Mouse (Mus musculus) intestine, embryonic 14.5 days (tissue): ENCODE data around the gene Diras1. TPM values are rescaled to one million over a fixed set of nuclear protein-coding genes. Genes with fewer than 3 reads are reported as not detected.

Experiments
- ATAC-seq: fragments of 200-750 bp; cut with Nextera tagmentation; replicated peaks from 2 replicates; pipeline ENCODE4 v1.8.0; 2017; ENCODE audit warnings: low read depth, moderate number of reproducible peaks, moderate TSS enrichment, moderate library complexity; ENCODE audit not compliant: low FRiP score, low TSS enrichment
- DNase-seq: peaks from one replicate; pipeline ENCODE4 v3.0.0-alpha.2; 2018; ENCODE audit warnings: low spot score
- H3K27ac ChIP-seq: fragments of 300-500 bp; sonication (generic); 2 replicates; pipeline ENCODE4 v1.5.1; 2014; ENCODE audit warnings: low read depth, mild to moderate bottlenecking, control low read depth
- H3K27me3 ChIP-seq: fragments of 300-500 bp; sonication (generic); replicated peaks from 2 replicates; pipeline ENCODE4 v1.6.1; 2014; ENCODE audit warnings: low read length, control low read depth; ENCODE audit not compliant: control insufficient read depth, insufficient read depth
- H3K36me3 ChIP-seq: fragments of 300-500 bp; sonication (generic); 2 replicates; pipeline ENCODE4 v1.6.1; 2014; ENCODE audit warnings: low read length, control low read depth; ENCODE audit not compliant: control insufficient read depth, insufficient read depth
- H3K4me1 ChIP-seq: fragments of 300-500 bp; sonication (generic); replicated peaks from 2 replicates; pipeline ENCODE4 v1.6.1; 2014; ENCODE audit warnings: low read length, control low read depth, mixed read lengths; ENCODE audit not compliant: control insufficient read depth, insufficient read depth
- H3K4me2 ChIP-seq: fragments of 300-500 bp; sonication (generic); 2 replicates; pipeline ENCODE4 v1.6.1; 2014; ENCODE audit warnings: low read length
- H3K4me3 ChIP-seq: fragments of 300-500 bp; sonication (generic); 2 replicates; pipeline ENCODE4 v1.5.1; 2014; ENCODE audit warnings: low read depth, low read length, control low read depth, mixed read lengths
- H3K9ac ChIP-seq: fragments of 300-500 bp; sonication (generic); 2 replicates; pipeline ENCODE4 v1.6.1; 2014; ENCODE audit warnings: mild to moderate bottlenecking, low read length
- H3K9me3 ChIP-seq: fragments of 300-500 bp; sonication (generic); 2 replicates; pipeline ENCODE4 v1.6.1; 2016; ENCODE audit warnings: low read length, control low read depth; ENCODE audit not compliant: control insufficient read depth
- WGBS: fragments of 180-500 bp; shearing (Covaris S2); extraction: QIAGEN DNeasy Blood & Tissue Kit; methylation state at CpG from one replicate; pipeline ENCODE4 v1.1.7; 2014; 5-methylcytosine and 5-hydroxymethylcytosine counted together
- polyA plus RNA-seq: library from polyadenylated mRNA; unstranded; fragments of >200 nt; fragmentation: Nextera tagmentation; extraction: Ambion mirVana; gene quantifications from 2 replicates; pipeline ENCODE4 v1.2.1, GENCODE M21; 2014

The Diras1 gene
- polyA plus RNA-seq, 1 experiment from 2014 or later: 0.65 TPM

- 36% methylated on average over 13 of the region's 13 CpGs for WGBS
- DNase-seq: peak; percentile 88
Measured at GRCm38 (mm10) chr10:81041458-81042175, 16.2 kb upstream of the Diras1 start.

GRCm38 (mm10) chr10:81036988-81037580 is 11.6 kb upstream of the Diras1 start, which contains the start of gene Slc39a3:
Slc39a3 (minus strand) TSS chr10:81037426.
- H3K4me1 ChIP-seq: no peaks in the 10 kb centered on the region
- 0 out of 2 replicates have a peak, but pooled peaks cover under 1% of the 10 kb centered on the region for H3K36me3 ChIP-seq
- DNase-seq (peak; percentile 100), ATAC-seq (peak; percentile 99)
- H3K4me3 ChIP-seq: peak within 1 kb of the TSS; percentile 71
- WGBS: under 1% methylated on average over 35 of the region's 35 CpGs
- no peaks in the 10 kb centered on the region for H3K27me3 ChIP-seq
- H3K9ac ChIP-seq: peak within 1 kb of the TSS; percentile 54
- no peaks in the 10 kb centered on the region for H3K9me3 ChIP-seq
- peak within 1 kb of the TSS; percentile 16; the same call in 1 of the 2 replicates for H3K27ac ChIP-seq
- H3K4me2 ChIP-seq: peak within 1 kb of the TSS; percentile 59

More at GRCm38 (mm10) chr10:81041458-81042175, 16.2 kb upstream of the Diras1 start:
- Histone ChIP-seq H3K9me3 (no peaks in the 10 kb centered on the region), H3K36me3 (peaks cover 45% of the 10 kb centered on the region), H3K9ac (no peak overlapping the region), H3K4me1 (no peaks in the 10 kb centered on the region), H3K27me3 (no peaks in the 10 kb centered on the region), H3K4me2 (no peak overlapping the region), H3K27ac (no peak overlapping the region), H3K4me3 (no peak overlapping the region)
- ATAC-seq: no peak

GRCm38 (mm10) chr10:81036251-81036650 is 10.8 kb upstream of the Diras1 start:
- Histone ChIP-seq H3K9ac (no peak overlapping the region), H3K27me3 (no peaks in the 10 kb centered on the region), H3K4me1 (no peaks in the 10 kb centered on the region), H3K4me2 (no peak overlapping the region), H3K27ac (no peak overlapping the region), H3K36me3 (0 out of 2 replicates have a peak, but pooled peaks cover 2% of the 10 kb centered on the region), H3K4me3 (no peak overlapping the region), H3K9me3 (no peaks in the 10 kb centered on the region)
- ATAC-seq: no peak
- 79% methylated on average over 7 of the region's 7 CpGs for WGBS
- no peak for DNase-seq

- H3K27ac ChIP-seq: no peak overlapping the region
- H3K4me2 ChIP-seq: no peak overlapping the region
- peaks cover 14% of the 10 kb centered on the region for H3K36me3 ChIP-seq
- 83% methylated on average over 10 of the region's 10 CpGs for WGBS
- no peaks in the 10 kb centered on the region for H3K4me1 ChIP-seq
- no peaks in the 10 kb centered on the region for H3K27me3 ChIP-seq
- no peak for ATAC-seq
- no peak for DNase-seq
- H3K9me3 ChIP-seq: no peaks in the 10 kb centered on the region
- H3K9ac ChIP-seq: no peak overlapping the region
- H3K4me3 ChIP-seq: no peak overlapping the region
Measured at GRCm38 (mm10) chr10:81033586-81033985, 8.1 kb upstream of the Diras1 start.

GRCm38 (mm10) chr10:81029031-81029430 is 3.6 kb upstream of the Diras1 start:
- Histone ChIP-seq H3K4me1 (0 out of 2 replicates have a peak, but pooled peaks cover 2% of the 10 kb centered on the region), H3K9me3 (no peaks in the 10 kb centered on the region), H3K27ac (no peak overlapping the region), H3K36me3 (peaks cover 14% of the 10 kb centered on the region), H3K4me2 (no peak overlapping the region), H3K9ac (no peak overlapping the region), H3K4me3 (no peak overlapping the region), H3K27me3 (peaks cover 26% of the 10 kb centered on the region)
- ATAC-seq (no peak), DNase-seq (no peak)
- WGBS: 73% methylated on average over 10 of the region's 10 CpGs

GRCm38 (mm10) chr10:81028219-81028618 is 2.8 kb upstream of the Diras1 start:
- ATAC-seq (no peak), DNase-seq (no peak)
- H3K4me2 ChIP-seq: no peak overlapping the region
- no peak overlapping the region for H3K27ac ChIP-seq
- H3K27me3 ChIP-seq: peaks cover 33% of the 10 kb centered on the region
- H3K36me3 ChIP-seq: peaks cover 14% of the 10 kb centered on the region
- no peak overlapping the region for H3K9ac ChIP-seq
- 0 out of 2 replicates have a peak, but pooled peaks cover 2% of the 10 kb centered on the region for H3K4me1 ChIP-seq
- no peaks in the 10 kb centered on the region for H3K9me3 ChIP-seq
- H3K4me3 ChIP-seq: no peak overlapping the region

GRCm38 (mm10) chr10:81027331-81027730 is 1.9 kb upstream of the Diras1 start:
- no peak overlapping the region for H3K27ac ChIP-seq
- ATAC-seq: no peak
- peaks cover 14% of the 10 kb centered on the region for H3K36me3 ChIP-seq
- no peak overlapping the region for H3K4me3 ChIP-seq
- no peak overlapping the region for H3K4me2 ChIP-seq
- H3K9me3 ChIP-seq: no peaks in the 10 kb centered on the region
- DNase-seq: no peak
- no peak overlapping the region for H3K9ac ChIP-seq
- peaks cover 38% of the 10 kb centered on the region for H3K27me3 ChIP-seq
- 0 out of 2 replicates have a peak, but pooled peaks cover 2% of the 10 kb centered on the region for H3K4me1 ChIP-seq
- 62% methylated on average over 4 of the region's 4 CpGs for WGBS

- Histone ChIP-seq H3K27ac (no peak overlapping the region), H3K9ac (no peak overlapping the region), H3K9me3 (no peaks in the 10 kb centered on the region), H3K4me3 (no peak overlapping the region), H3K27me3 (peaks cover 42% of the 10 kb centered on the region), H3K4me2 (no peak overlapping the region), H3K4me1 (0 out of 2 replicates have a peak, but pooled peaks cover 2% of the 10 kb centered on the region), H3K36me3 (peaks cover 14% of the 10 kb centered on the region)
- DNase-seq: no peak
- 93% methylated on average over 5 of the region's 5 CpGs for WGBS
- ATAC-seq: no peak
Measured at GRCm38 (mm10) chr10:81026857-81027256, 1.4 kb upstream of the Diras1 start.
